Mouse (Mus musculus) inflammation-experienced regulatory T-cells, adult 16 weeks (primary cell): ENCODE results near the gene 1110065P20Rik. TPM values are rescaled to one million over a fixed set of nuclear protein-coding genes. Genes with fewer than 3 reads are reported as not detected.

Experiments
- polyA plus RNA-seq: library from polyadenylated mRNA; unstranded; fragments of 100-300 nt; shearing (Covaris generic); gene quantifications from one replicate; pipeline ENCODE4 v1.2.1, GENCODE M21; 2017

Gene 1110065P20Rik
- polyA plus RNA-seq, result 8.0 TPM

DNA sequence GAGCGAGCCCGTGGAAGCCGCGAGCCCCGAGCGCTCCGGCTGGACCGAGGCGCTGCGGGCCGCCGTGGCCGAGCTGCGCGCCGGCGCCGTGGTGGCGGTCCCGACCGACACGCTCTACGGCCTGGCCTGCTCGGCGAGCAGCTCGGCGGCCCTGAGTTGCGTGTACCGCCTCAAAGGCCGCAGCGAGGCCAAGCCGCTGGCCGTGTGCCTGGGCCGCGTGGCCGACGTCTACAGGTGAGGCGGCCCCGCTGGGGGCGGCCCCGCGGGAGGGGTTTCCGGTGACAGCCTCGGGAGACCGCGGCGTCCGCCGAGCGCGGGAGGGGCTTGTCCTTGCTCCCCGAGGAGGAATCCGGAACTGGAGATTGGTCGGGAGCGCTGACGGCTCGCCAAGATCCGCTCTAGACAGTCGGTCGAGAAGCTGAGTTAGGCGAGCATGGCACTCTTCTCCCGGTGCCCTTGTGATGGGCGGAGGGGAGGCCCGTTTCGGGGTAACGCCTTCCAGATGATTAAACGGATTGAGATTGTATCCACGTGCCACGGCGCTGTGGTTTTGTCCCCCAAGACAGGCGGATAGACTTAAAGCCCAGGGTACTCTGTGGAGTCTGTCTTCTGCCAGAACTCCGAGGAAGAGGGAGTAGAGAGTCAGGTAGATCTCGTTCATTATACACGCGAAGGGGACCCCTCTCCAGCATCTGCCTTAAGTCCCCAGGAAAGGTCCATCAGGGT, at the start of gene 1110065P20Rik:
Gene 1110065P20Rik (minus strand): TSS at position 264 of the 726 bp plus-strand sequence.

DNA sequence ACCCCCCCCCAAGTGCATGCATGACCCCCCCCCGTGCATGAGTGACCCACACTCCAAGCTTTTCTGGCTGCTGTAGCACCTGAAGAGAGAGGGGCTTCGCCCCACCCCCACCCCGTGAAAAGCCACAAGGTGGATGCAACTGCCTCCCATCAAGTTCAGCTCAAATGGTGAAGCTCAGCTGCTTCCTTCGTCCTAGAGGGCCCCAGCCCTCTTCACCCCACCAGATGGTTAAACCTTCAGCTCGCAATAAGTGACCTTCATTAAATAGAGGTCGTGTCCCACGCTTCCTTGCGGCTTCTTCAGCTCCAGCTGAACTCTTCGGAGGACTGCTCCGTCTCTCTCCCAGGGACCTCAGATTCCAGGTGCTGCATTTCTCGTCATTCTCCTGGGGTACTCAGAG, 29.6 kb upstream of the 1110065P20Rik start, which contains the start of gene Epha10:
Gene Epha10 (plus strand): TSS at position 301 of the 400 bp plus-strand sequence.

DNA sequence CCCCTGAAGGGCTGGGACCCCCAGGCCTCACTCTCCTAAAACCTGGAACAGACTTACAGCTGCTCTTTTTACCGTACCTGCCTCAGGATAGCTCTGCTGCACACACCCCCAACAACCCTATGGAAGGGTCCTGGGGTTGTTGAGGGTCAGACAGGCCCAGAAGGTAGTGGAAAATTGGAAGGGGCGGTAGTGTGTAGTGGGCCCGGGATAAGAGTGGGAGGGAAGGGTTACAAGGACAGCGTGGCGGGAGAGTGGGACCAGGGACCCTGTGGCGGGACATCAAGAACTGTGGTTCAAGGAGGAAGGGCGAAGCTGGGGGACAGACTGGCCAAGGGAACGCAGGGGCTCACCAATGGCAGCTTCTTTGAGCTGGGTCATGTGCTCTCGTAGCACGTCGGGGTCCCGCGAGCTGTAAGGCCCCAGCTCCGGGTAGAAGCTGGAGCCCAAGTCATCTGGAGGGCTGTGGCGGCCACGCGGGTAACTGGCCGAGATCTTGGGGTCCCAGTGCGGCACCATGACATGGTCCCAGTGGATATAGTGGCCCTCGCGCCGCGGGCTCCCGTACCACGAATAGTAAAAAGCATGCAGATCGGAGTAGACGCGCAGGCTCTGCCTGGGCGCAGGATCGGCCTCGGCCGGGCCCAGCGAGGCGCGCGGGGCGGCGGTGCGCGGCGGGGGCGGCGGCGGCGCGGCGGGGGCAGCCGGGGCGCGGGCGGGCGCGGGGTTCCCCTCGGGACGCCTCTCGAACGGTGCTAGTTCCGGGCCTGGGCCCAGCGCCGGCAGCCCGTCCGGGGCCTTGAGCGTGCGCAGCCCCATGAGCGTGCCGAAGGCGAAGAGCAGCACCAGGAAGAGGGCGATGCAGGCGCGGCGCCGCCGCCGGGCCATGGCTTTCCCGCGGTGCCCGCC, 10.5 kb upstream of the 1110065P20Rik start, which contains the start of gene Maneal:
Gene Maneal (minus strand): TSS at position 889 of the 906 bp plus-strand sequence.

DNA sequence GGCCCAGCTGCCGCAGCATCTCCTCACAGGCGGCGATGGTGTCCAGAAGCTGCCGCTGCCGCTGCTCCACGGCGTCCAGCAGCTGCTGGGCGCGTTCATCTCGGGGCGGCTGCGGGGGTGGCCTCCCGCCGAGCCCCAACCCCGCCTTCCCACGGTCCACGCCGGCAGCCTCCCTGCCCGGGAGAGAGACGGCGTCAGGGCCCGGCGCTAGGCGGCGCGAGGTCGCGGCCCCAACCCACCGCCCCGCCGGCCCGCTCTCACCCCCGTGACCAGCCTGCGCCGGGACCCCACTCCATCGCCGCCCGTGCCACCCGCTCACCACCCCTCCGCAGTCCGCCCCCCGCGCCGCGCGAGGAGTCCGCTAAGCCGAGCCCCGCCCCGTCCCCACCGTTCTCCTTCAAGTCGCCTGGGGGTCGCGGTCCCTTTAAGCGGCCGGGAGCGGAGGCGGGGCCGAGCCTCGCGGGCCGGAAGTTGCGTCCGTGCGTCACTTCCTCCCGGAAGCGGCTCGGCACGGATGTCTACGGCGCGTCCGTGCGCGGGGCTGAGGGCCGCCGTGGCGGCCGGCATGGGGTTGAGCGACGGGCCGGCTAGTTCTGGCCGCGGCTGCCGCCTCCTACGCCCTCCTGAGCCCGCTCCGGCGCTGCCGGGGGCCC, 609 bp downstream of the 1110065P20Rik start, which contains the start of gene Yrdc:
Gene Yrdc (plus strand): TSS at position 419 of the 653 bp plus-strand sequence.

DNA sequence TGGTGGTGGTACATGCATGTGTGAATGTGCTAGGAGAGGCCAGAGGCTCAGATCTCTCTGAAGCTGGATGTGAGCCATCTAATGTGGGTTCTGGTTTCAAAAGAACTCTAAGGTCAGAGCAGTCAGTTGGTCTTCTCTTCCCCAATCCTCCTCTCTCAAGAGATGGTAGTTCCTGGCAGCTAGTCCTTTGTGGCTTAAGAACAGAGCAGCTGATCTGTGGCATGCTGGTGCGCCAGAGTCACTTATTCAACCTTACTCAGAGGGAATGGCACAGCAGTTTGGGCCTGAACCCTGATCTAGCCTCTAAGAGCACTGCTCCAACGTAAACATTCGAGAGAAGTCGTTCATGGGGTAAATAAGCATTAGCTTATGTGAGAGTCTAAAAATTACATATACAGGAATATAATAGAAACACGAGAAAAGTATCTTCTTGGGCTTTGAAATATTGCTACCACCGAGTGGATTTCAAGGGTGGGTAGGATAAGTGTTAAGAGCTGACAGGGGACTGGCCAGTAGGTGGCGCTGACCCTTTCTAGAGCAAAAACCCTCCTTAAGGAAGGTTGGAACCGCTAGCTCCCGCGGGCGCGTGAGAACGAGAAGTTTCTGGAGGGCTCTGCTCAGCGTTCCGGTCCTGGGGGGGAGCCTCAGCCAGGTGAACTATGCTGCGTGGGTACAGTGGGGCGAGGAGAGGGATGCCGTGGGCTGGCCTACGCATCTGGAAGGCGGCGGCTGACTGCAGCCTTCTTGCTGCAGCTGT, 49.3 kb downstream of the 1110065P20Rik start, which contains the start of gene Mtf1:
Gene Mtf1 (plus strand): TSS at position 553 of the 757 bp plus-strand sequence.

Other genes starting within 250 kb of the 1110065P20Rik start
- not detected for gene 3100002H09Rik, start 240.4 kb downstream of the 1110065P20Rik start, polyA plus RNA-seq
- gene Pou3f1, start 194.4 kb downstream of the 1110065P20Rik start, polyA plus RNA-seq, result not detected
- 80.7 TPM for gene Utp11, start 157.6 kb downstream of the 1110065P20Rik start, polyA plus RNA-seq
- gene Fhl3, start 150.5 kb downstream of the 1110065P20Rik start, polyA plus RNA-seq, result 0.99 TPM
- 141 TPM for gene Sf3a3, start 136.4 kb downstream of the 1110065P20Rik start, polyA plus RNA-seq
- gene Inpp5b, start 109.3 kb downstream of the 1110065P20Rik start, polyA plus RNA-seq, result 182 TPM
- gene Mtf1, start 49.1 kb downstream of the 1110065P20Rik start, polyA plus RNA-seq, result 25.5 TPM
- gene Yrdc, start 517 bp downstream of the 1110065P20Rik start, polyA plus RNA-seq, result 5.3 TPM
- gene Maneal, start 11.0 kb upstream of the 1110065P20Rik start, polyA plus RNA-seq, result 0.28 TPM
- gene Epha10, start 29.7 kb upstream of the 1110065P20Rik start, polyA plus RNA-seq, result not detected
- 21.0 TPM for gene 9930104L06Rik, start 85.9 kb upstream of the 1110065P20Rik start, polyA plus RNA-seq
- 16.5 TPM for gene Cdca8, start 88.1 kb upstream of the 1110065P20Rik start, polyA plus RNA-seq
- not detected for gene Rspo1, start 135.2 kb upstream of the 1110065P20Rik start, polyA plus RNA-seq
- 92.9 TPM for gene Gnl2, start 165.4 kb upstream of the 1110065P20Rik start, polyA plus RNA-seq
- gene Dnali1, start 214.5 kb upstream of the 1110065P20Rik start, polyA plus RNA-seq, result not detected
- gene Snip1, start 215.5 kb upstream of the 1110065P20Rik start, polyA plus RNA-seq, result 17.0 TPM
- 64.3 TPM for gene Meaf6, start 233.9 kb upstream of the 1110065P20Rik start, polyA plus RNA-seq